Mouse (Mus musculus): ENCODE results near the gene Rsrp1.
"Not testable (repeated sequence)": the region's sequence is repeated elsewhere in the genome, so short reads cannot be mapped to it uniquely, and the experiment has no call there.

The Rsrp1 gene

DNA sequence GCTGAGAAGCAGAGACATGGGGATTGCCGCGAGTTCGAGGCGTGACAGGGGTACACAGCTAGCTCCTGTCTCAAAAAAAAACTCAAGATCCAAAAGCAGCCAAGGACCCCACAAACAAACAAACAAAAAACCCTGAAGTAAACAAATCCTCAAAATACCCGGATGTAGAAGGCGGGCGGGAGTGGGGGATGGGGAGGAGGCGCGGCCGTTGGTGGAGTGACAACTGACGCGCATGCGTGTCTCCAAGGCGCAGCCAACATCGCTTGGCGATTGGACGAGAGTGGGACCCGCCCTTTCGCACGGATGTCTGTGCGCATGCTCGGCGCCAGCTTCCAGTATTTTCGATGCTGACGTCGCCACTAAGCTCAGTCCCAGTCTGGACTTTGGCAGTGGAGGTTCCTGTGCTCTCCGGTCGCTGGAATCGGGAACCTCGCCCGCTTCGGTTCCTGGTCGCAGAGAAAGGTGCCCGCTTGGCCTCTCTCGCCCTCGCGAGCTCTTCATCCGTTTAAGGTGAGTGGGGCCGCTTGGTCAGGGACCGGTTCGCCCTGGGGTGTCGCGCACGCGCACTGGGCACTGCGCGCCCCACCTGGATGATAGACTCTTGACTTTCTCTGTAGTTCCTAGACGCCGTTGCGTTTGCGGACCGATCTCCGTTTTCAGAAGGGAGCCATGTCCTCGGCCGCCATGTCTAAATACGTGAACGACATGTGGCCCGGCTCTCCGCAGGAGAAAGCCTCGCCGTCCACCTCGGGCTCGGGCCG is at the start of gene Rsrp1:
Gene Rsrp1 (plus strand): TSS at position 335 of the 761 bp plus-strand sequence.
- peak; percentile 99 for DNase-seq (ENCODE audit: low read depth, low spot score)

DNA sequence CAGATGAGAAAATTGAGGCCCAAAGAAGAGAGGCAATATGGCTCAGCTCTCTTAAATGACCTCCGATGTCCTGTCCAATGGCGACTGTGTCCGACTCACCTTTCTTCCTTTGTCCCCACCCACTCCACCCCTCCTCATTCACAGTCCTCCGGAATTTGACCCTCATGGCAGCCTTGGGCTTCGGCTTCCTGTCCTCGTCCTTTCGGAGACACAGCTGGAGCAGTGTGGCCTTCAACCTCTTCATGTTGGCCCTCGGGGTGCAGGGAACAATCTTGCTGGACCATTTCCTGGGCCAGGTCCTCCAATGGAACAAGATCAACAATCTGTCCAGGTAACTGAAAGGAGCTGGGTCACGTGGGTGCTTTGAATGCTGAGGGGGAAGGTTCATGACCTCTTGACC is 47.2 kb upstream of the Rsrp1 start:
- no peak for DNase-seq (ENCODE audit: low read depth, low spot score)

DNA sequence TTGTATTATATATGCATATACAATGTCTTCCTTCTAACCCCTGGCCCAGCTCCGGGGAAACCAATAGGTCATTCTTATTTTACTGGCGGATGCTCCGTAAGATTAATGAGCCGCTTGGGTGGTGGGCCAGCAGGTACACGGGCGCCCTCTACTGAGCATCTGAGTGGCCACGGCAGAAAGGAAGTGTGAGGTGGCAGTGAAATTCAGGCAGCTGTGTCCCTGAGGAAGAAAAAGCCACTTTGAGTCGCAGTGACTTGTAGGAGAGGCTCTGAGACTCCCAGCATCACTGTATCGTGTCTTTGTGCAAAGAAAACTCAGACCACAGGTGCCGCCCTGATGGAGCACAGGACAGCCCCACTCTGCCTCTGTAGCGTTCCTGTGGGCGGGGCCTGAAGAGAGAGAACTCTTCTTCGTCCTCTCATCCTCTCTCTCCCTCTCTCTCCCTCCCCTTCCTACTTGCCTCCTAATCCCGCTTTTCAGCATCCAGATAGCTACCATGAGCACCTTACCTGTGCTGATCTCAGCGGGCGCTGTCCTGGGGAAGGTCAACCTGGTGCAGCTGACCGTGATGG is 43.9 kb upstream of the Rsrp1 start:
- peak; percentile 86 for DNase-seq (ENCODE audit: low read depth, low spot score)

DNA sequence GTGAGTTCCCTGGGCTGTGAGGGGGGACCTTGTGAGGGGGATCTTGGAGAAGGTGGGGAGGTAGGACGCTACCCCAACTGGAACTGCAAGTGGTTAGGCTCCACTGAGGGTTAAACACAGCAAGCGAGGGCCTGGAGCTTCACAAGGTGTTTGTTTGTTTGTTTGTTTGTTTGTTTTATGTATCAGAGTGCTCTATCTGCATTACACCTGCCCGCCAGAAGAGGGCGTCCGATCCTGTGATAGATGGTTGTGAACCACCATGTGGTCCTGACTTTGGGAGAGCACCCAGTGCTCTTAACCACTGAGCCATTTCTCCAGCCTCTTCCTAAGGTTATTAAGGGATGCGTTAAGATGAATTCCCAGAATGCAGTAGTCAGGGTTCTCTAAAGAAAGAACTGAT is 43.4 kb upstream of the Rsrp1 start:
- DNase-seq (ENCODE audit: low read depth, low spot score): peak; percentile 65

DNA sequence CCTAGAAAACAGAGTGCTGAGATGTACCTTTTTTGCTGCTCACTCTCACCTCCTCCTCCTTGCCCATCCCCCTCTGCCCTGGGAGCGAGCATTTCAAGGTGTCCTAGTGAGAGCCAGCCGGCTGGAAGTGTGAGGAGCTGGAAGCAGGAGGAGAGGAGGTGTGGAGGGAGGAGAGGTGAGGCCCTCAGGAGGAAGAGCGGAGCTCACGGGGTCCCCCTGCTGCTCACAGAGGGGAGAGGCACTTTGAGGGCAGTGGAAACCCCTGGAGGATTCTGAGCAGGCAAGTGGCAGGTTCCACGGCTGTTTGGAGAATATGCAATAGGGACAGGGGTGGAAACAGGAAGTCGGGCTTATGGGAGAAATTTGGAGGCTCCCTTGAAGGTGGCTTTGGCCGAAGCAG is 40.1 kb upstream of the Rsrp1 start:
- peak; percentile 74 for DNase-seq (ENCODE audit: low read depth, low spot score)

DNA sequence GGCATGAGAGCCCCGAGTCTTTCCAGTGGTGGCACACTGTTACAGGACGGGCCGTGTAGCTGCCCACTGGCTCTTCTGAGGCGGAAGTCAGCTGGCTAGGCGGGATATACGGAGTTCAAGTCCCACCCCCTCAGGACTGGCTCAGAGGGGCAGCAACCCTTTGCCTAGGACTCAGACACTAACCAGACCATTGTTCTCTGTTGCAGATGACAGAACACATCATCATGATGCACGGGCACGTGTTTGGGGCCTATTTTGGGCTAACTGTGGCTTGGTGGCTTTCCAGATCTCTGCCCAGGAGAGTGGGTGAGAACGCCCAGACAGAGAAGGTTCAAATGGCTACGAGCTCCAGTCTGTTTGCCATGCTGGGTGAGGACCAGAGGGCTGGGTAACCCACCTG is 39.6 kb upstream of the Rsrp1 start:
- no peak for DNase-seq (ENCODE audit: low read depth, low spot score)

DNA sequence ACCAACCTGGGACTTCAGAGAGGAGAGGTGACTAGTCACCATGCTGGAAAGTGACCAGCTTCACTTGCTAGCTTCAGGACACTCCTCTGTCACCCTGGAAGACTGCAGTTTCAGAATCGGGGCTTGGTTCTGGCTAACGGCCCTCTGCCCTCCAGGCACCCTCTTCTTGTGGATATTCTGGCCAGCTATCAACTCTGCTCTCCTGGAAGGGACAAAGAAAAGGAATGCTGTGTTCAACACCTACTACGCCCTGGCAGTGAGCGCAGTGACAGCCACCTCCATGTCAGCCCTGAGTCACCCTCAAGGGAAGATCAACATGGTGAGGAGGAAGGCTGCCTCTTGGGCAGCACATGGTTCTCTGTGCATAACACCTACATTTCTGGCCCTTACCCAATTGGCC is 39.0 kb upstream of the Rsrp1 start:
- no peak for DNase-seq (ENCODE audit: low read depth, low spot score)

DNA sequence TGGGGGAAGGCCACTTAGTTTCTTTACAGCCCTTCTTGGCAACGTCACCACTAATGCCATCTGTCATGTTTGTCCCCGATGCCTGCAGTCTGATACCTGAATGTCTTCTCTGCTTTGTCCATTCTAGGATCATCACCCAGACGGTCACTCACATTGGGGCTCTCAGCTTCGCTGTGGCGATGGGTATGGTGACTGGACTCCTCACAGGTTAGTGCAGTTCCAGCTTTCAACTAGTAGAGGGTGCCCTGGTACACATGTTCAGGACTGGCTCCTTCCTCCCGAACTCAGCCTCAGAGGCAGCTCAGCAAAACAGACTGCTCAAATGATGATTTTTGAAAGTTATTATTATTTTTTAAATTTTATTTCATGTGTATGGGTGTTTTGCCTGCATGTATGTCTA is 31.3 kb upstream of the Rsrp1 start:
- DNase-seq (ENCODE audit: low read depth, low spot score): no peak

DNA sequence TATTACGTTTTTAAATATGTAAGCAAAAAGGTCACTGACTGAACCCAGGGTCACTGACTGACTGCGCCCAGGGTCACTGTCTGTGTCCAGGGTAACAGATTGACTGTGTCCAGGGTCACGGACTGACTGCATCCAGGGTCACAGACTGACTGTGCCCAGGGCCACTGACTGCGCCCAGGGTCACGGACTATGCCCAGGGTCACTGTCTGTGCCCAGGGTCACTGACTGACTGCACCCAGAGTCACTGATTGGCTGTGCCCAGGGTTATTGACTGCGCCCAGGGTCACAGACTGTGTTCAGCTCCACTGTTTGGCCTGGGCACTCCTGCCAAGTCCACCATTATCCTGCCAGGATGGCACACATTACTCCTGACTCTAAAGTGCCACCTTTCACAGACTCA is 26.1 kb upstream of the Rsrp1 start:
- no peak for DNase-seq (ENCODE audit: low read depth, low spot score)

DNA sequence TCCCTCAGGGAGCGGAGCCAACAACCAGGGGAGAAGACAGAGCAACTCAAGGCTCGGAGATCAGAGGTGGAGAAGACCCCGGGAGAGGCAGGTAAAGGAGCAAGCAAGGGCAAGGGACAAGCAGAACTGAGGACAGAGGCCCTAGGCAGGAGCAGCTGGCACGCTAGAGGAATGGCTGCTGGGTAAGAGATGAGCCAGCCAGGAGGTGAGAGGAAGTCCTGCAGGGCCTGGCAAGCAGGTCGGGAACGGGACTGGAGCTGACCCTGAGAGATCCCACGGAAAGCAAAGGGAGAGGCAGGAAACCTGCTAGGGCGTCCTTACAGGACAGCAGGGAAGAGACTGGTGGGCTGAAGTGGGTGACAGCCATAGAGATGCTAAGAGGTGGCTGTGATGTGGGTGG is 22.3 kb upstream of the Rsrp1 start:
- no peak for DNase-seq (ENCODE audit: low read depth, low spot score)

DNA sequence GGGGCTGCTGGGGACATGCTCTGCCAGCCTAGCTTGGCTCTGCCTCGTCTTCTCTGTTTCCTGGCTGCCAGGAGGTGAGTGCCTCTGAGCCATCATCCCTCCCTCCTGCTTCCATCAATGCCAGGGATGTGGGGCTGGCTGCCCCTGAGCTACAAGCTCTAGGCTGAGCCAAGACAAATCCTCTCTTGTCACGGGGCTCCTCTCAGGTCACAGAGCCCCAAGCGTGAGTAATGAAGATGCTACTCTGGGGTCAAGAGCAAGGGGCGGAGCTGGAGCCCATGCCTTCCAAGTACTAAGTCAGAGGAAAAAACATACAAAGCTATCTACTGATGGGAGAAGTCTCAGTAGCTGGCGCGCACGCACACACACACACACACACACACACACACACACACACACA is 20.3 kb upstream of the Rsrp1 start:
- no peak for DNase-seq (ENCODE audit: low read depth, low spot score)

DNA sequence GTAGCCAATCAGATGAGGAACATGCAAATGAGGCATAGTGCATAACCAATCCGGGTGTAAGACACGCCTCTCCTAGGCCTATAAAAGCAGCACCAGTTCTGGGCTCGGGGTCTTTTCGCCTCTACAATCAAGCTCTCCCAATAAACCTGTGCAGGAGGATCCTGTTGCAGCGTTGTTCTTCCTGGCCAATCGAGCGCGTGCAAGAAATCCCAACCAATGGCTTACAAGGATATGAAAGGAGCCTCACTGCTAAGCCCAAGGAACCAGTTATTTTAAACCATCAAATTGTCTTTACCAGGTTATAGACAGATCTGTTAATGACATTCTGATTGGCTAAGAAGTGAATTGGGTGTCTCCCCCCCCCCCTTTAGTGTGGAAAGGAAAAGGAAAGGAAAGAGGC is 12.0 kb upstream of the Rsrp1 start:
- DNase-seq (ENCODE audit: low read depth, low spot score): not testable (repeated sequence)

DNA sequence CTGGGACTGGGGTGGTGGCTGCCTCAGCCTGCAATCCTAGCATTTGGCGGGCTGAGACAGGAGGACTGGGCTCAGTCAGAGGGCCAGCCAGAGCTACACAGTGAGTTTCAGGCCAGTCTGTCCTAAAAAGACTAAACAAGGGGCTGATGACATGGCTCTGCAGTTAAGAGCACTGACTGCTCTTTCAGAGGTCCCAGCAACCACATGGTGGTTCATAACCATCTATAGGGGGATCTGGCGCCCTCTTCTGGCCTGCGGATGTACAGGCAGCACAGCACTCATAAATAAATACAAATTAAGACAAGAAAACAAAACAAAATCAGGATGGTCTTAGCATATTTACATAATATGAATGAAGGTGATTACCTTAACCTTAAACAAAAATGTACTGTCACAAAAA is 10.0 kb upstream of the Rsrp1 start:
- DNase-seq (ENCODE audit: low read depth, low spot score): peak; percentile 91

DNA sequence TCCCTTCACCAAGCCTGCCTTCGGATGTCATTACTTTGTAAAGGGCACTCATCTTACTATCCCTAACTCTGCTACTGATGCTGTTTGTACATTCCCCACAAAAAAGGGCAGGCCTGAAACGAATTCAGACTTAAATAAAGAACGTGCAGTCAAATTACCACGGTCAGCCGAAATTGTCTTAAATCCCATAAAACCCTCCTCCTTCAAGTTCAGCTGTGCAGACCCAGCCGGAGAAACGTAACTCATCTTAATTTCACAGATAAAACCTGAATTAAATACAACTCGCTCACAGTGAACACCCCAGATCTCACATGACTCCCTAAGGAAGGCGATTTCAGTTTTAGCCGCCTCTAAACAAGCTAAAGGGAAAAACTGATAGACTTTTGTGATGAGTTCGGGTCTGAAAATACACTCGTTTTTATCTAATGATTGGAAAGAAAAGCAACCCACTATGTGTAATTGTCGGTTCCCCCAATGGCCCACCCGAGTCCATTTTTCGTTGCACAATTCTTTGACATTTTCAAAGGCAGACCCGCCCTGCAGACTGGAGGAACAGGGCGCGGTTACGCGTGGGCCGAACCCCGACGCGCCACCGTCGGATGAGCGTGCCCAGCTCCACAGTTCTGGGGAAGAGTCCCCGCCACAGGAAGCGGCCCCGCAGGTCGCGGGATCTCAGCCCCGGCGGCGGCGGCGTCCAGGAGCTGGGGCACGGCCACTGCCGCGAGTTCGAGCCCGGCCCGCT is 9.1 kb upstream of the Rsrp1 start:
- DNase-seq (ENCODE audit: low read depth, low spot score): no peak

DNA sequence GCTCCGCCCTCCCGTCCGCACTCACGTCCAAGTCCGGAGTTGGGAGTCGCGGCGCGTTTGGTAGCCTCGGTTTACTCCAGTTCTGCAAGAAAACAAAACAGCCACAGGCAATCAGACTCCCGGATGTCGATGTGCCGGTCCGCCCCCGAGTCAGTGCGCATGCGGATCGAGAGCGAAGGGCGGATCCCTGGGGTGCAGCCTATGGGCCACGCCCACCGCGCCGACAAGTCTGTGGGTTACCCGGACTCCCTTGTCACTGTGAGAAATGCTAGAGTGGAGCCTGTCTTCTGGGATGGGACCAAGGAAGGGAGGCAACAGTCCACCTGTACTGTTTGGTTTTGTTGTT is 8.6 kb upstream of the Rsrp1 start, which contains the start of gene Tmem50a:
Gene Tmem50a (minus strand): TSS at position 161 of the 346 bp plus-strand sequence.
- peak; percentile 99 for DNase-seq (ENCODE audit: low read depth, low spot score)

DNA sequence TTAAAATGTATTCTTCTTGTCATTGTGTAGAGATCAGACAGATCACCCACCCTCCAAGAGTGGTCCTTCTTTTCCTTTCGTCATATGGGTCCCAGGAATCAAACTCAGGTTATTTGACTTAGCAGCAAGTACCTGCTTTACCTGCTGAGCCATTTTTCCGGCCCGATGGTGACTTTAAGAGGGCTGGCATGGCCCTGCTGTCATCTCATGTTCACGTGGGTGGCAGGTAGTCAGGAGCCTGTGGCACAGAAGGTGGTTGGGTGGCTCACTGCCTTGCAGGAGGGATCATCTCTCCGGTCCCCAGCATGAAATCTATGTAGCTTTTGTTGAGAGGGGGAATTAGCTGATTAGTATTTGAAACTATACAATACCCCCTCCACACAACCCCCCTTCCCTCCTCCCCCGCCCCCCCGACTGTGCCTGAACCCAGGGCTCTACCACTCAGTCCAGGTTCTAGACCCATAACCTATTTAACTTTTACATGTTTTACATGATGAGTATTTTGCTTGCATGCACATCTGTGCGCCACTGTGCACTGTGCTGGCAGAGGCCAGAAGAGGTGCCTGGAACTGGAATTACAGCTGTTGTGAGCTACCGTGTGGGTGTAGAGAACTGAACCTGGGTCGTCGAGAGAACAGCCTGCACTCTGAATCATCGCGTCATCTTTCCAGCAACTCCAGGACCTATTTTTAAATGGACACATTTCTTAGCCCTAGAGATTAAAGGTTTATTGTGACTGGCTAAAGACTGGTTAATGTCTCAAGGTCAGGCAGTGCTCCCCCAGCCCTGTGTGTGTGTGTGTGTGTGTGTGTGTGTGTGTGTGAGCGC is 8.0 kb upstream of the Rsrp1 start:
- DNase-seq (ENCODE audit: low read depth, low spot score): peak; percentile 57

DNA sequence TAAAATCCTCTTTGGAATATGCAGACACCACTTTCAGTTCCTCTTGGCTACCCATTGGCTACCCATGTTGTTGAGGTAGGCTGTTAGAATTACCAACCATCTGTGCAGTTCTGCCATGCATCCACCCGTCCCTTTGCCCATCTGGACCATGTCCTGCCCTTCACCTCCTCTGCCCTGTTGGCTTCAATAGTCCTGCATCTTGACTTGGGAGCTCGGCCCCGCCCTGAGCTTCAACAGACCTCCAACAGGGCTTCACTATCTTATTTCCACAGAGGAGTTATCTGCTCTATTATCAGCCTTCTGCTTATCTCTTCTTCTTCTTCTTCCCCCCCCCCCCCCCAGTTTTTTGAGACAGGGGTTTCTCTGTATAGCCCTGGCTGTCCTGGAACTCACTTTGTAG is 6.2 kb upstream of the Rsrp1 start:
- DNase-seq (ENCODE audit: low read depth, low spot score): no peak

DNA sequence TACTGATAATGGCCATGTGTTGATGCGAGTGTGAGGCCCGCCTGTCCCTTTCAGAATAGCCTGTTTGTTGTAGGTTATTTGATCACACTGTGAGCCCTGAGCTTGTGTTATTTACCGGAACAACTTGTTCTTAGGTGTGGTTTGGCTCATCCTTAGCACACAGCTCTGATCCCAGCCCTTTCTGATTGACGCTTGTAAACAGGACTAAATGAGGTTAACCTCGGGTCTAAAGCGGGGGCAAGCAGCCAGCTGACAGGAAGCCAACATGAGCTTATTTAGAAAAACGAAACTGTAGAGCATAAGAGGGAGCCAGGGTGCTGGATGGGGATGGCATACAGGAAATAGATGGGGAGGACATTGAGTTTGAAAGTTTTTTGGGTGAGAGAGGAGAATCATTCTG is 5.0 kb upstream of the Rsrp1 start:
- DNase-seq (ENCODE audit: low read depth, low spot score): peak; percentile 81

DNA sequence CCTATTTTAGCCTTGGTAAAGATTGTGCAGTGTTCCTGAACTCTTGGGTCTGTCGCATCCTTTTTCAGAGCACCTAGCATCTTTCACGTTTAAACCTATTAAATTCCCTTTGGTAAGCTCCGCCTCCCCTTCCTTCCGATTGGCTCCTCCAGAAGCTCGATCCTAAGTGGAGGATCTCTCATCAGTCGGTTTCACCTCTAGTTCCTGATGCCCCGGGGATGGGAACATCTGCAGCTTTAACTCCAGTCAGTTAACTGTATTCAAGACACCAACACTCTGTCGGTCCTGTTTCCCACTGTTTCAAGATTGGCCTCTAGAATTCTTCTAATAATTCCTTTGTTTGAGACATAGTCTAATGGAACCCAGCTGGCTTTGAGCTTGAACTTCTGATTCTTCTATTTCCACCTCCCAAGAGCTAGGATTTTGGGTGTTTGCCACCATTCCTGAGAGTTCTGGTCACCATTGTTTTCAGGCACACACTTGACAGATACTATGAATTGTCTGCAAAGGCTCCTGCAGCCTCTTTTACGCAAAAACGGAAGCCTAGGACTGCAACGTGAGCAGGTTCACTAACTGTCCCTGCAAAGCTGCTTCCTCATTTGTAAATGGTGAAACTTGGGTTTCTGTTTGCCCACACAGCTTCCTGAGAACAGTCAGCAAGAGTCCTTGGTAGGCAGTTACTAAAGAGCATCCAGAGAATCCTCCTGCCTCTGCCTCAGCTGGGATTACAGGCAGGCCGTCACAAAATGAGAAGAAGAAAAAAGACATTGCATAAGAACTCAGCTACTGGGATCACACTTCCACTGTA is 3.5 kb upstream of the Rsrp1 start:
- DNase-seq (ENCODE audit: low read depth, low spot score): peak; percentile 75

DNA sequence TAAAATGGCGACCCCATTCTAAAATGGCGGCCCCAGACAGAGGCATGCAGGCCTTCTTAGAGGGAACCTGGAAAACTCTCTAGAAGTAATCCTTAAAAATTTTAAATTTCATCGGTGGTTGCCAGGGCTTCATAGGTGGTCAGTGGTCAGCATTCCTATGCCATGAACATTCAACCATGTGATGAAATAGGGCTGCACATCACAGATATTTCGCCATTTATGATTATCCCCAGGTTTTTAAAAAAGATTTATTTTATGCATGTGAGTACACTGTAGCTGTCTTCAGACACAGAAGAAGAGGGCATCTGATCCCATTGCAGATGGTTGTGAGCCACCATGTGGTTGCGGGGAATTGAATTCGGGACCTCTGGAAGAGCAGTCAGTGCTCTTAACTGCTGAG is 2.8 kb upstream of the Rsrp1 start:
- DNase-seq (ENCODE audit: low read depth, low spot score): no peak

DNA sequence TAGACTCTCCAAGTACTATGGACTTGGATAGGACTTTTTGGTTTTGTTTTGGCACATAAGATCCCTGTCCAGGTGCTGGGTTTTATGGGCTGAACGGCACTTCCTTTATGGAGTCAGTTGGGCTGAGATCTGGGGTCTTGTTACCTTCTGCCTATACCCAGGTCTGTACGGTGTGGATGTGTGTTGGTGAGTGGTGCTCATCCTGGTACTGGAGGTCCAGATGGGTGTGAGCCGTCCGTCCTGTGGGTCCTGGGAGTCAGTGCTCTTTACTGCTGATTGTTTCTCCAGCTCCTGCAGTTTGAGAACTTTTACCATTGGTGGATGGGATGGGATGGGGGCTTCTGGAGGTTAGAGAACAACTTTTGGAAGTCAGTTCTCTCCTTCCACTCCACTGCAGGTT is 1.7 kb upstream of the Rsrp1 start:
- DNase-seq (ENCODE audit: low read depth, low spot score): no peak
